Mouse (Mus musculus): ENCODE results near the gene Zfp169. TPM values are rescaled to one million over a fixed set of nuclear protein-coding genes. Genes with fewer than 3 reads are reported as not detected.
A peak's percentile ranks its signal among the peaks of the same experiment; 100 is the strongest.

The Zfp169 gene
- total and polyA plus RNA-seq, 2 experiments from 2014 or later = 1.0 to 4.3 TPM

- Histone ChIP-seq H3K36me3 (replicated peaks; ENCODE audit: control insufficient read depth, insufficient read depth, low read length) (no peaks in the 10 kb centered on the region), H3K4me2 (ENCODE audit: low read depth, low read length) (no peak overlapping the region), H3K4me1 (ENCODE audit: control insufficient read depth, insufficient read depth) (peaks cover 6% of the 10 kb centered on the region; the same call in 1 of the 2 replicates), H3K4me3 (ENCODE audit: low read depth, low read length) (no peak overlapping the region), H3K9me3 (replicated peaks; ENCODE audit: control insufficient read depth, low read length) (peaks cover 4% of the 10 kb centered on the region; the same call in 1 of the 2 replicates), H3K27ac (ENCODE audit: low read depth) (no peak overlapping the region; the same call in 1 of the 2 replicates), H3K9ac (replicated peaks; ENCODE audit: low read depth, low read length) (no peak overlapping the region), H3K27me3 (ENCODE audit: control insufficient read depth, insufficient read depth, low read length) (no peaks in the 10 kb centered on the region)
- ATAC-seq (ENCODE audit: insufficient read depth, low read depth) (no peak), DNase-seq (ENCODE audit: low spot score) (no peak)
- TF ChIP-seq EP300 (IDR thresholded peaks at IDR 0.05; ENCODE audit: low read depth) (no peak), CTCF (IDR thresholded peaks at IDR 0.05; ENCODE audit: low read depth) (no peak)
- 78% methylated on average over 4 of the region's 4 CpGs for WGBS
Measured at GRCm38 (mm10) chr13:48515861-48516260, 2.6 kb upstream of the Zfp169 start.

GRCm38 (mm10) chr13:48508661-48509060, 4.6 kb downstream of the Zfp169 start:
- WGBS = 79% methylated on average over 9 of the region's 9 CpGs
- H3K36me3 ChIP-seq (replicated peaks; ENCODE audit: control insufficient read depth, insufficient read depth, low read length) = peaks cover 22% of the 10 kb centered on the region
- no peak for ATAC-seq (ENCODE audit: insufficient read depth, low read depth)

GRCm38 (mm10) chr13:48502422-48502821, 10.8 kb downstream of the Zfp169 start:
- Histone ChIP-seq H3K27me3 (ENCODE audit: control insufficient read depth, insufficient read depth, low read length) (no peaks in the 10 kb centered on the region), H3K9me3 (replicated peaks; ENCODE audit: control insufficient read depth, low read length) (no peaks in the 10 kb centered on the region), H3K4me1 (ENCODE audit: control insufficient read depth, insufficient read depth) (no peaks in the 10 kb centered on the region), H3K36me3 (replicated peaks; ENCODE audit: control insufficient read depth, insufficient read depth, low read length) (peaks cover 37% of the 10 kb centered on the region), H3K4me2 (ENCODE audit: low read depth, low read length) (no peak overlapping the region), H3K4me3 (ENCODE audit: low read depth, low read length) (no peak overlapping the region), H3K9ac (replicated peaks; ENCODE audit: low read depth, low read length) (no peak overlapping the region), H3K27ac (ENCODE audit: low read depth) (no peak overlapping the region)
- ATAC-seq (ENCODE audit: insufficient read depth, low read depth) (no peak), DNase-seq (ENCODE audit: low spot score) (no peak)
- 68% methylated on average over 5 of the region's 5 CpGs for whole genome bisulfite sequencing
- TF ChIP-seq CTCF (IDR thresholded peaks at IDR 0.05; ENCODE audit: low read depth) (no peak), EP300 (IDR thresholded peaks at IDR 0.05; ENCODE audit: low read depth) (no peak)

More at GRCm38 (mm10) chr13:48508661-48509060, 4.6 kb downstream of the Zfp169 start:
- H3K9me3 ChIP-seq (replicated peaks; ENCODE audit: control insufficient read depth, low read length) = no peaks in the 10 kb centered on the region
- TF ChIP-seq EP300 (IDR thresholded peaks at IDR 0.05; ENCODE audit: low read depth) (no peak), CTCF (IDR thresholded peaks at IDR 0.05; ENCODE audit: low read depth) (no peak)
- no peak for DNase-seq (ENCODE audit: low spot score)
- no peaks in the 10 kb centered on the region for H3K27me3 ChIP-seq (ENCODE audit: control insufficient read depth, insufficient read depth, low read length)
- H3K4me1 ChIP-seq (ENCODE audit: control insufficient read depth, insufficient read depth) = peaks cover 6% of the 10 kb centered on the region; the same call in 1 of the 2 replicates
- no peak overlapping the region for H3K27ac ChIP-seq (ENCODE audit: low read depth)
- H3K4me3 ChIP-seq (ENCODE audit: low read depth, low read length) = no peak overlapping the region
- no peak overlapping the region for H3K4me2 ChIP-seq (ENCODE audit: low read depth, low read length)
- H3K9ac ChIP-seq (replicated peaks; ENCODE audit: low read depth, low read length) = no peak overlapping the region

GRCm38 (mm10) chr13:48498676-48499075, 14.6 kb downstream of the Zfp169 start:
- no peak; the same call in 1 of the 2 replicates for ATAC-seq (ENCODE audit: insufficient read depth, low read depth)
- peaks cover 2% of the 10 kb centered on the region for H3K4me1 ChIP-seq (ENCODE audit: control insufficient read depth, insufficient read depth)
- no peak overlapping the region for H3K4me3 ChIP-seq (ENCODE audit: low read depth, low read length)
- no peaks in the 10 kb centered on the region for H3K9me3 ChIP-seq (replicated peaks; ENCODE audit: control insufficient read depth, low read length)
- no peak for DNase-seq (ENCODE audit: low spot score)
- no peak overlapping the region for H3K4me2 ChIP-seq (ENCODE audit: low read depth, low read length)
- H3K36me3 ChIP-seq (replicated peaks; ENCODE audit: control insufficient read depth, insufficient read depth, low read length) = peaks cover 18% of the 10 kb centered on the region
- no peak overlapping the region for H3K9ac ChIP-seq (replicated peaks; ENCODE audit: low read depth, low read length)
- H3K27ac ChIP-seq (ENCODE audit: low read depth) = no peak overlapping the region
- H3K27me3 ChIP-seq (ENCODE audit: control insufficient read depth, insufficient read depth, low read length) = no peaks in the 10 kb centered on the region
- TF ChIP-seq EP300 (IDR thresholded peaks at IDR 0.05; ENCODE audit: low read depth) = no peak
- no peak for TF ChIP-seq CTCF (IDR thresholded peaks at IDR 0.05; ENCODE audit: low read depth)
- WGBS = 59% methylated on average over 4 of the region's 4 CpGs

- Histone ChIP-seq H3K4me2 (ENCODE audit: low read depth, low read length) (no peak overlapping the region), H3K9ac (replicated peaks; ENCODE audit: low read depth, low read length) (no peak overlapping the region), H3K4me3 (ENCODE audit: low read depth, low read length) (no peak overlapping the region), H3K36me3 (replicated peaks; ENCODE audit: control insufficient read depth, insufficient read depth, low read length) (peaks cover 9% of the 10 kb centered on the region; the same call in 1 of the 2 replicates), H3K27me3 (ENCODE audit: control insufficient read depth, insufficient read depth, low read length) (no peaks in the 10 kb centered on the region), H3K9me3 (replicated peaks; ENCODE audit: control insufficient read depth, low read length) (no peaks in the 10 kb centered on the region), H3K4me1 (ENCODE audit: control insufficient read depth, insufficient read depth) (peaks cover 6% of the 10 kb centered on the region), H3K27ac (ENCODE audit: low read depth) (no peak overlapping the region)
- ATAC-seq (ENCODE audit: insufficient read depth, low read depth) (peak; percentile 69), DNase-seq (ENCODE audit: low spot score) (peak; percentile 46)
- TF ChIP-seq EP300 (IDR thresholded peaks at IDR 0.05; ENCODE audit: low read depth) (no peak), CTCF (IDR thresholded peaks at IDR 0.05; ENCODE audit: low read depth) (peak; percentile 70)
- WGBS = 27% methylated on average over 15 of the region's 15 CpGs
Measured at GRCm38 (mm10) chr13:48497693-48498221, 15.5 kb downstream of the Zfp169 start.

- H3K4me3 ChIP-seq (ENCODE audit: low read depth, low read length) = no peak overlapping the region
- H3K4me2 ChIP-seq (ENCODE audit: low read depth, low read length) = no peak overlapping the region
- no peaks in the 10 kb centered on the region for H3K9me3 ChIP-seq (replicated peaks; ENCODE audit: control insufficient read depth, low read length)
- DNase-seq (ENCODE audit: low spot score) = peak; percentile 86
- TF ChIP-seq CTCF (IDR thresholded peaks at IDR 0.05; ENCODE audit: low read depth) (no peak), EP300 (IDR thresholded peaks at IDR 0.05; ENCODE audit: low read depth) (no peak)
- H3K9ac ChIP-seq (replicated peaks; ENCODE audit: low read depth, low read length) = no peak overlapping the region
- peaks cover 33% of the 10 kb centered on the region for H3K36me3 ChIP-seq (replicated peaks; ENCODE audit: control insufficient read depth, insufficient read depth, low read length)
- peak overlapping the region; percentile 64 for H3K27ac ChIP-seq (ENCODE audit: low read depth)
- H3K4me1 ChIP-seq (ENCODE audit: control insufficient read depth, insufficient read depth) = peaks cover 10% of the 10 kb centered on the region
- peak; percentile 80 for ATAC-seq (ENCODE audit: insufficient read depth, low read depth)
- H3K27me3 ChIP-seq (ENCODE audit: control insufficient read depth, insufficient read depth, low read length) = no peaks in the 10 kb centered on the region
- 17% methylated on average over 4 of the region's 5 CpGs for WGBS
Measured at GRCm38 (mm10) chr13:48493183-48493582, 20.1 kb downstream of the Zfp169 start.
